Mouse (Mus musculus): ENCODE data around the gene Ccl17.
"Not testable (repeated sequence)": the region's sequence is repeated elsewhere in the genome, so short reads cannot be mapped to it uniquely, and the experiment has no call there.

Ccl17 gene

DNA sequence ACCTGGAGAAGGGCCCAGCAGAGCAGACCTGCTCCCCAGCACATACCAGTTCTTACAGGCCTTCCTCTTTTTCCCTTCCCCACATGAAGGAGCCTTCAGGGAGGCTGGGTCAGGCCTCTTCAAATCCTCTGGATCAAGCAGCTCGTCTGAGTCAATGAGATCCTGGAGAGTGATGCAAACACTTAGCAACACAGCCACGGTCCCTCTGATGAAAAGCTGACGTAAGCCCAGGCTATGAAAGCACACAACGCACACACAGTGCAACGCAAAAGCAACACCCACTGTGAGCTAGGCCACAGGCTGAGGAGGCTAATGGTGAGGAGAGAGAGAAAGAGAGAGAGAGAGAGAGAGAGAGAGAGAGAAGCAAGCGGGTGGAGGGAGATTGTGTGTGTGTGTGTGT, 14.9 kb downstream of the Ccl17 start:
- DNase-seq (ENCODE audit: low read depth, low spot score), result no peak

- no peak for DNase-seq (ENCODE audit: low read depth, low spot score)
Measured at GRCm38 (mm10) chr8:94826210-94826609, 16.0 kb downstream of the Ccl17 start.

DNA sequence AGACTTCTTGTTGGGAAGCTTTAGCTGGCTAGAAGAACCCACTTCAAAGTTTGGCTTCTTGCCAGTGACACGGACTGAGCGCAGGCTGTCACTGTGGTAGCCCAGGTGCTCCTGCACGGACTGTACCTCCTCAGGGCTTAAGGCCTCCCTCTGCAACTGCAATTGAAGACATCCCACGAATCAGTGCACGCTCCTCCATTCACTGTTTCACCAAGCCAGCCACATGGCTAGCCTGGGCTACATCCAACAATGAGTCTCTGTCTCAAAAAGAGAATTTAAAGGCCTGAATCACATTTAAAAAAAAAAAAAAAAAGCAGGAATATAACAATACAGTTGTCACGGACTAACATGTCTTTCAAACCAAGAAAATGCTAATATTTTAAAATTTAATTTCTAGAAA, 18.0 kb downstream of the Ccl17 start:
- DNase-seq (ENCODE audit: low read depth, low spot score), result no peak

DNA sequence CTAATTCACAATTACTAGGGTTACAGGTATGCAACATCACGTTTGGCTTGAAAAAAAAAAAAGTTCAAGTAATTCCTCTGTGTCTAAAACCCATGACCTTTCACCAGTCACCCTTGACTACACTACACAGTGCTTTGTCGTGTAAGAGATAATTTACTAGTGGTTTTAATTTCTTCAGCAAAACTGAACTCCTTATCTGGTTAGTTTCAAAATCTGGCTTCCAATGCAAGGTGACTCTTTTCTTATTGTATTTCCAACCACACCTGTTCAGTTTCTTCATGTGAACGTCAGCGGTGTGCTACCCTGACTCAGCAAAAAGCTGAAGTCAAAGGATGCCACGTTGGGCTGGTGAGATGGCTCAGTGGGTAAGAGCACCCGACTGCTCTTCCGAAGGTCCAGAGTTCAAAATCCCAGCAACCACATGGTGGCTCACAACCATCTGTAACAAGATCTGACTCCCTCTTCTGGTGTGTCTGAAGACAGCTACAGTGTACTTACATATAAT, 23.7 kb downstream of the Ccl17 start:
- not testable (repeated sequence) for DNase-seq (ENCODE audit: low read depth, low spot score)

- DNase-seq (ENCODE audit: low read depth, low spot score), result not testable (repeated sequence)
Measured at GRCm38 (mm10) chr8:94835751-94836150, 25.5 kb downstream of the Ccl17 start.

DNA sequence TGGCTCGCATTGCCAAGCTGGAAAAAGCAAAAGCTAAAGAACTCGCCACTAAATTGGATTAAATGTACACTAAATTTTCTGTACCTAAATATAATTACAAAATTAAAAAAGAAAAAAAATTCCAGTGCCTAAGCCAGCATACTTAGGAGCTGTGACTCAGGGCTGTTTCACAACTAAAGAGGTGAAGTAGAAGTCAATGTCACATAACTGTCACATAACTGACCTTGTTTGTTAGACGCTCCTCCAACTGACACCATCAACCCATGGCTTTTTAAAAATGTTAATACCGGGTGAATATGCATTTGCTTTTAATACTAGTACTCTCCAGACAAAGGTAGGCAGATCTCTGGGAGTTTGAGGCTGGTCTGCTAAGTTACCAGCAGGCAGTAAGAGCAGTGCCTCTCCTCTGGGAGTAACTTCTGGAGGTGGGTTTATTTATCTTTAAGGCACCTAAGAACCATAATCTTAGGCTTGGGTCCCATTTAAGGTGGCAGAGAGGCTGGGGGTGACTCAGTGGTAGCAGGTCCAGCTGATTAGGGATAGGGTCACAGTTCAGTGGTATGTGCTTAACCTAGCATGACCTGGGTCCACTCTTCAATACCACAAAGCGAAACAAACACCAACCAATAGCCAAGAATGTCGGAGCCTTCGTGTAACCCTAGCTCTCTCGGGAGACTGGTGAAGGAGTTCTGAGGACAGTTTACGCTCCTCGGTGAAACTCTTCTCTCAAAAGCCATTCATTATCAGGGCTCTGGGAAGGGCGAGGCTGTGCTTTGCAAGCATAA, 26.4 kb downstream of the Ccl17 start:
- DNase-seq (ENCODE audit: low read depth, low spot score), result no peak

DNA sequence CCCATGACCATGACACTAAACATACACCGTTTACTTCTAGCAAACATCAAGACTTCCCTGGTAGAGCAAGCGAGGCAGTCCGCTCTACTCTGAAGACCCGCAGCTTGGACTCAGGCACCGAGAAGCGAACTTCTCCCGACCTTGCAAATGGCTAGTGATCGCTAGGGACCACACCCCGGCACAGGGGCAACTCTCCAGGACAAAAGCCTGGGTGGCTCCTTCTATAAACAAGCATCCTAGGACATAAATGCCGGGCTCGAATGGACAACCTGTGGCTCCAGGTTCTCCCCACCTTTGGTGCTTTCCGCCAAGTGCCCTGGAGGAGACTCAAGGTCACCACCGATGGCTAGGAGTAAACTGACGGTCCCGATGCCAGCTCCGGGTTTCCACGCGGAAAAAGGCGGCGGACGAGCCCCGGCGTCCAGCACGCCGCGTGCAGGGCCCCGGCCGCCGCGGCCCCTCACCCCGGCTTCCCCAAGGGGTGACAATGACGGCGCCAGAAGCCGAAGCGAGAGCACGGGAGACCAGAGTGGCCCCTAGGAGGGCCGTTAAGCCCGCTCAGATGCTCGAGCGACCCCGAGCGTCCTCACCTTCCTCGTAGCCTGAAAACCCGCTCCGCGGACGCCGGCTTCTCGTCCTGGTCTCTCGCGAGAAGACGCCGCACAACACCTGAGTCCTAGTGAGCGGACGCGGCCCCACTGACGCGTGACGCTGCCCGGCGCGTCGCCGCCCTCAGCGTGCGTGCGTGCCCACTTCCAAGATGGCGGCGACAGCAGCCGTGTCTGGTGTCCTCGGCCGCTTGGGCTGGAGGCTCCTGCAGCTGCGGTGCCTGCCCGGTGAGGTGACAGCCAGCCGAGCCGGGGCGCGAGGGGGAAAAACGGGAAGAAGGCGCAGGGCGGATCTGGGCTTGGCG, 27.7 kb downstream of the Ccl17 start, which contains the start of the genes Coq9 and Ciapin1:
Gene Coq9, plus strand, starts transcription at position 660 of the 913 bp plus-strand sequence.
Gene Ciapin1, minus strand, starts transcription at position 697 of the 913 bp plus-strand sequence.
- DNase-seq (ENCODE audit: low read depth, low spot score), result peak; percentile 98

DNA sequence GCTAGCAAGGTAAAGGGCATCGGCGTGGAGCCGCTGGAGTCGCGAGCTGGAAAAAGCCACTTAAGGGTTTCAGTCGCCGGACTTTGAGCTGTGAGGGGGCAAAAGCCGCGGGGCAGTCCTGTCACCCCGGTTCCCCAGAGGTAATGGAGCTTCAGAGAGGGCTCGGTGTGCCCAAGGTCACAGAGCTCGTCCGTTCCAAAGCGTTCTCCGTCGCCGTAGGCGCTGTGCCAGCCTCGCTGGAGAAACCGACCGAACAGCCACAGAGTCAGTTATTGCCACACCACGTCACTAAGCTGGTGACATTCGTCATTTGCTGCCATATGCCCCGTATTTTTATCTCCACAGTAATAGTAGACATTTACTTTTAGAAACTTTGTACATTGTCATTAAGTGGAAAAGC, 28.3 kb downstream of the Ccl17 start:
- DNase-seq (ENCODE audit: low read depth, low spot score), result no peak

DNA sequence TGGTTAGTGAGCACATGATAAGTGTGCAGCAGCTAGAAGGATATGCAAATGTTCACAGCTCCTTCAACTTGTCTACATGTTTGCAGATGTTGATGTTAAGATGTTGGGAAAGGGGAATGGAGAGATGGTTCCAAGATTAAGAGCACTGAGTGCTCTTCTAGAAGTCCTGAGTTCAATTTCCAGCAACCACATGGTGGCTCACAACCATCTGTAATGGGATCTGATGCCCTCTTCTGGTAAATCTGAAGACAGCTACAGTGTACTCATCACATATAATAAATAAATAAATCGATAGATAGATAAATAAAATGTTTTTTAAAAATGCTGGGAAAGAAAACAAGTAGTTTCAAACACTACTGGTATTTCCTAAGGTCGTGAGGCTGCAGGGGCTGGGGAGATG, 30.9 kb downstream of the Ccl17 start:
- no peak for DNase-seq (ENCODE audit: low read depth, low spot score)

- no peak for DNase-seq (ENCODE audit: low read depth, low spot score)
Measured at GRCm38 (mm10) chr8:94850049-94850448, 39.8 kb downstream of the Ccl17 start.

DNA sequence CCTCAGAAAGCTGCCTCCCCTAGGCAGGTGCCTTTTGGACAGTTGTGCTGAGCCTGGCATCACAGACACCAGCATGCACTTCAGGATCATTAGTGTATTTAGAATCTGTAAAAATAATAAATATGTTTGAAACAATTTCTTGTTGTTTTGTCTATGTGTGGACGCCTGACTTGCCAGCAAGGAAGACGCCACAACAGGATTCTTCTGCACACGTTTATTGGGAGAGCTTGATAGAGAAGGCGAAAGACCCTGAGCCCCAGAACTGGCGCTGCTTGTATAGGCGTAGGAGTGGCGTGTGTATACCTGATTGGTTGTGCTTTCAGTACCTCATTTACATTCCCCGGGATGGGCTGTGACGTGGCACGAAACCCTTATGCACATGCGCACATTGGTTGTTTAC, 44.5 kb downstream of the Ccl17 start:
- DNase-seq (ENCODE audit: low read depth, low spot score), result not testable (repeated sequence)

GRCm38 (mm10) chr8:94857011-94857345, 46.7 kb downstream of the Ccl17 start:
- no peak for DNase-seq (ENCODE audit: low read depth, low spot score)

DNA sequence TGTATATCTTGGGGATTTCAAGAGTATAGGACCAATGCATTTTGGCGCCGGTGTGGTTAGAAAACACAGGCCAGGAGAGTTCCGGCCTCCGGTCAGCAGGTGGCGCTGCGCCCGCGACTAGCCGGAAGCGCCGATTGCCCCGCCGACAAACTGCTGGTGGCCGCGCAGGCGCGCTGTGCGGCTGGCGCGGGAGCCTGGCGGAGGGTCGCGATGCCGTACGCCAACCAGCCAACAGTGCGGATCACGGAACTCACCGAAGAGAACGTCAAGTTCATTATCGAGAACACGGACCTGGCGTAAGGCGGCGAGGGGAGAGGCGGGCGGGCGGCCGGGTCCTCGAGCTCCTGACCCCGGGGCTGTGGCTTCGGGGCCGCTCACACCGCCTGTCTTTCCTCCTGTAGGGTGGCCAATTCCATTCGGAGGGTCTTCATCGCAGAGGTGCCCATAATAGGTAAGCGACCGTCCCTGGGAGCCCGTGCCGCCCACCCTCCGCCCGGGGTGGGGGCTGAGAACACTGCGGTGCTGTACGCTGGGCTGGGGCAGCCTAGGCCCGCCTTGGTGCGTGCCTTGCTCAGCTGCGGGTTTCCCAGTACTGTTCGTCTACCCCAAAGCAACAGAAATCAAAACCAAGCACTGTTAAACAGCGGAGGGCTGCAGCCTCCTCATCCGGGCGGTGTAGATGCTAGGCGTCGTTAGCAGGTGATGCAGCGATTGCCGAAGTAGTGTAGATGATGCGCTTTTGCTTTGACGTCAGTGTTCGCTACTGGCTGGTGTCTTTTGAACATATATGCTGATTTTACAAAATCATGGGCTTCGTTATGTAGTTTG, 47.3 kb downstream of the Ccl17 start, which contains the start of gene Polr2c:
Gene Polr2c, plus strand, starts transcription at position 105 of the 828 bp plus-strand sequence.
- peak; percentile 87 for DNase-seq (ENCODE audit: low read depth, low spot score)

DNA sequence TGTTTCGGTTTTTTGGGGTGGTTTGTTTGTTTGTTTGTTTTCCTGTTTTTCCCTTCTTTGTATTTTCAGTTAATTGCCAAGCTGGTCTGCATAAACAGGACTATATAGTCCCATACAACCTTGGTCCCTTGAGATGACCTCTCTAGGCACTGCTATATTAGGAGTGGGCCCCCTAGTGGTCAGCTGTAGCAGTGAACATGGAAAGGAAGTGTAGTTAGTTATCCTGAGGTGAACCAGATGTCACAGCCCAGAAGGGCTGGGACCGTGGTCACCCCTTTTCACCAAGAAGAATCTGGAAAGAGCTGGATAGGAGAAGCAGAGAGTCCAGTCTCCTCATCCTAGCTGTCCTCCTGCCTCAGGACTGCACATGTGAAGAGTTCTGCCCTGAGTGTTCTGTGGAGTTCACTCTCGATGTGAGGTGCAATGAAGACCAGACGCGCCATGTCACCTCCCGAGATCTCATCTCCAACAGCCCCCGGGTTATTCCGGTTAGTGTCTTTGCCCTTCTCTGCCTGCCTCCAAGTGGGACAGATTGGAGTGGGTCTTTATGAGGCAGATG, 51.2 kb downstream of the Ccl17 start:
- peak; percentile 77 for DNase-seq (ENCODE audit: low read depth, low spot score)

Data from ES-CJ7 (cell line).